Mouse (Mus musculus): ENCODE measurements around the gene Entpd2. TPM values are rescaled to one million over a fixed set of nuclear protein-coding genes. Genes with fewer than 3 reads are reported as not detected.

Gene Entpd2
- polyA plus RNA-seq, 1 experiment from 2014 or later, result 0.85 TPM

Small RNA genes lying within 50 kb of the gene (microRNA-seq; reads per million reads assigned to microRNA genes)
- gene Mir3087, result not detected

Other genes with a start within 250 kb of the Entpd2 start
- gene Nrarp, start 215.1 kb upstream of the Entpd2 start, polyA plus RNA-seq (2014; fragmentation: Nextera tagmentation; extraction: Ambion mirVana), result 11.9 and 13.9 TPM in 2 replicates
- gene Tor4a, start 199.0 kb upstream of the Entpd2 start, polyA plus RNA-seq (2014; fragmentation: Nextera tagmentation; extraction: Ambion mirVana), result 6.5 and 8.0 TPM in 2 replicates
- gene Nelfb, start 184.4 kb upstream of the Entpd2 start, polyA plus RNA-seq (2014; fragmentation: Nextera tagmentation; extraction: Ambion mirVana), result 58.4 and 65.9 TPM in 2 replicates
- gene Stpg3, start 181.2 kb upstream of the Entpd2 start, polyA plus RNA-seq (2014; fragmentation: Nextera tagmentation; extraction: Ambion mirVana), result not detected in 2 replicates
- 0.93 TPM in 1 of 2 replicates, not detected in the other for gene Fam166a, start 177.1 kb upstream of the Entpd2 start, polyA plus RNA-seq (2014; fragmentation: Nextera tagmentation; extraction: Ambion mirVana)
- gene Tubb4b, start 171.2 kb upstream of the Entpd2 start, polyA plus RNA-seq (2014; fragmentation: Nextera tagmentation; extraction: Ambion mirVana), result 342 and 395 TPM in 2 replicates
- not detected in 2 replicates for gene Slc34a3, start 161.5 kb upstream of the Entpd2 start, polyA plus RNA-seq (2014; fragmentation: Nextera tagmentation; extraction: Ambion mirVana)
- gene Rnf224, start 159.1 kb upstream of the Entpd2 start, polyA plus RNA-seq (2014; fragmentation: Nextera tagmentation; extraction: Ambion mirVana), result not detected in 2 replicates
- 5.3 and 8.0 TPM in 2 replicates for gene Rnf208, start 153.6 kb upstream of the Entpd2 start, polyA plus RNA-seq (2014; fragmentation: Nextera tagmentation; extraction: Ambion mirVana)
- gene Cysrt1, start 153.4 kb upstream of the Entpd2 start, polyA plus RNA-seq (2014; fragmentation: Nextera tagmentation; extraction: Ambion mirVana), result not detected in 2 replicates
- 1.8 and 2.4 TPM in 2 replicates for gene AL732309.1, start 149.0 kb upstream of the Entpd2 start, polyA plus RNA-seq (2014; fragmentation: Nextera tagmentation; extraction: Ambion mirVana)
- 12.3 and 16.3 TPM in 2 replicates for gene Tmem203, start 140.4 kb upstream of the Entpd2 start, polyA plus RNA-seq (2014; fragmentation: Nextera tagmentation; extraction: Ambion mirVana)
- gene Tprn, start 133.3 kb upstream of the Entpd2 start, polyA plus RNA-seq (2014; fragmentation: Nextera tagmentation; extraction: Ambion mirVana), result 2.3 and 3.1 TPM in 2 replicates
- 150 and 163 TPM in 2 replicates for gene Ssna1, start 123.4 kb upstream of the Entpd2 start, polyA plus RNA-seq (2014; fragmentation: Nextera tagmentation; extraction: Ambion mirVana)
- 70.2 and 71.3 TPM in 2 replicates for gene Anapc2, start 123.4 kb upstream of the Entpd2 start, polyA plus RNA-seq (2014; fragmentation: Nextera tagmentation; extraction: Ambion mirVana)
- not detected in 2 replicates for gene Tmem210, start 107.7 kb upstream of the Entpd2 start, polyA plus RNA-seq (2014; fragmentation: Nextera tagmentation; extraction: Ambion mirVana)
- not detected in 2 replicates for gene Lrrc26, start 106.0 kb upstream of the Entpd2 start, polyA plus RNA-seq (2014; fragmentation: Nextera tagmentation; extraction: Ambion mirVana)
- gene Grin1, start 76.7 kb upstream of the Entpd2 start, polyA plus RNA-seq (2014; fragmentation: Nextera tagmentation; extraction: Ambion mirVana), result 0.05 TPM in 1 of 2 replicates, not detected in the other
- 42.8 and 48.1 TPM in 2 replicates for gene Man1b1, start 63.5 kb upstream of the Entpd2 start, polyA plus RNA-seq (2014; fragmentation: Nextera tagmentation; extraction: Ambion mirVana)
- 11.5 and 12.4 TPM in 2 replicates for gene Dpp7, start 39.5 kb upstream of the Entpd2 start, polyA plus RNA-seq (2014; fragmentation: Nextera tagmentation; extraction: Ambion mirVana)
- gene Uap1l1, start 30.2 kb upstream of the Entpd2 start, polyA plus RNA-seq (2014; fragmentation: Nextera tagmentation; extraction: Ambion mirVana), result 17.6 and 18.3 TPM in 2 replicates
- 14.4 and 17.7 TPM in 2 replicates for gene Sapcd2, start 23.6 kb upstream of the Entpd2 start, polyA plus RNA-seq (2014; fragmentation: Nextera tagmentation; extraction: Ambion mirVana)
- gene Npdc1, start 3.5 kb downstream of the Entpd2 start, polyA plus RNA-seq (2014; fragmentation: Nextera tagmentation; extraction: Ambion mirVana), result 29.3 and 29.5 TPM in 2 replicates
- 0.14 TPM in 1 of 2 replicates, not detected in the other for gene Fut7, start 27.4 kb downstream of the Entpd2 start, polyA plus RNA-seq (2014; fragmentation: Nextera tagmentation; extraction: Ambion mirVana)
- gene Abca2, start 32.8 kb downstream of the Entpd2 start, polyA plus RNA-seq (2014; fragmentation: Nextera tagmentation; extraction: Ambion mirVana), result 3.8 and 4.3 TPM in 2 replicates
- gene Clic3, start 61.0 kb downstream of the Entpd2 start, polyA plus RNA-seq (2014; fragmentation: Nextera tagmentation; extraction: Ambion mirVana), result 3.8 and 4.6 TPM in 2 replicates
- 31.0 and 32.6 TPM in 2 replicates for gene Paxx, start 65.2 kb downstream of the Entpd2 start, polyA plus RNA-seq (2014; fragmentation: Nextera tagmentation; extraction: Ambion mirVana)
- gene Ptgds, start 74.2 kb downstream of the Entpd2 start, polyA plus RNA-seq (2014; fragmentation: Nextera tagmentation; extraction: Ambion mirVana), result 98.5 and 112 TPM in 2 replicates
- gene Lcn12, start 98.0 kb downstream of the Entpd2 start, polyA plus RNA-seq (2014; fragmentation: Nextera tagmentation; extraction: Ambion mirVana), result not detected in 2 replicates
- 82.8 and 85.2 TPM in 2 replicates for gene Fbxw5, start 104.9 kb downstream of the Entpd2 start, polyA plus RNA-seq (2014; fragmentation: Nextera tagmentation; extraction: Ambion mirVana)
- gene C8g, start 105.8 kb downstream of the Entpd2 start, polyA plus RNA-seq (2014; fragmentation: Nextera tagmentation; extraction: Ambion mirVana), result 2.9 and 4.9 TPM in 2 replicates
- 19.1 and 19.8 TPM in 2 replicates for gene Traf2, start 151.1 kb downstream of the Entpd2 start, polyA plus RNA-seq (2014; fragmentation: Nextera tagmentation; extraction: Ambion mirVana)
- gene Edf1, start 162.0 kb downstream of the Entpd2 start, polyA plus RNA-seq (2014; fragmentation: Nextera tagmentation; extraction: Ambion mirVana), result 279 and 319 TPM in 2 replicates
- 1.4 and 1.9 TPM in 2 replicates for gene Mamdc4, start 179.0 kb downstream of the Entpd2 start, polyA plus RNA-seq (2014; fragmentation: Nextera tagmentation; extraction: Ambion mirVana)
- gene Phpt1, start 179.3 kb downstream of the Entpd2 start, polyA plus RNA-seq (2014; fragmentation: Nextera tagmentation; extraction: Ambion mirVana), result 240 and 250 TPM in 2 replicates
- gene Ajm1, start 185.9 kb downstream of the Entpd2 start, polyA plus RNA-seq (2014; fragmentation: Nextera tagmentation; extraction: Ambion mirVana), result not detected in 2 replicates
- 41.9 and 42.1 TPM in 2 replicates for gene Rabl6, start 212.6 kb downstream of the Entpd2 start, polyA plus RNA-seq (2014; fragmentation: Nextera tagmentation; extraction: Ambion mirVana)
- gene Ccdc183, start 221.8 kb downstream of the Entpd2 start, polyA plus RNA-seq (2014; fragmentation: Nextera tagmentation; extraction: Ambion mirVana), result 0.07 and 0.27 TPM in 2 replicates
- gene Tmem141, start 226.1 kb downstream of the Entpd2 start, polyA plus RNA-seq (2014; fragmentation: Nextera tagmentation; extraction: Ambion mirVana), result 22.8 and 28.2 TPM in 2 replicates
- 1.8 and 3.2 TPM in 2 replicates for gene Fcna, start 232.2 kb downstream of the Entpd2 start, polyA plus RNA-seq (2014; fragmentation: Nextera tagmentation; extraction: Ambion mirVana)

Measured in heart, embryonic 14.5 days (tissue).